Mouse (Mus musculus): ENCODE measurements at regions not wholly inside any gene's neighbourhood (a gene's known extent, or its start where the extent isn't known, plus 50 kb on each side); places are given as distances from the start of the nearest gene placed in this dataset.

GRCm38 (mm10) chr8:6813816-6814215 is 1708.7 kb upstream of the Slc10a2 start:
- 85% methylated on average over 3 of the region's 3 CpGs for WGBS
- H3K4me2 ChIP-seq (ENCODE audit: low read depth, low read length), result no peak overlapping the region
- no peaks in the 10 kb centered on the region for H3K9me3 ChIP-seq (ENCODE audit: control insufficient read depth, low read length)
- no peak overlapping the region for H3K9ac ChIP-seq (replicated peaks; ENCODE audit: low read depth, low read length)
- no peaks in the 10 kb centered on the region for H3K27me3 ChIP-seq (ENCODE audit: control insufficient read depth, insufficient read depth, low read length)
- no peak overlapping the region for H3K4me3 ChIP-seq (ENCODE audit: low read depth, low read length)
- no peak for ATAC-seq (ENCODE audit: low read depth)
- no peaks in the 10 kb centered on the region for H3K36me3 ChIP-seq (ENCODE audit: control insufficient read depth, insufficient read depth, low read length)
- no peaks in the 10 kb centered on the region for H3K4me1 ChIP-seq (ENCODE audit: control insufficient read depth, insufficient read depth, low read length)
- no peak overlapping the region for H3K27ac ChIP-seq (ENCODE audit: low read depth, low read length)

- no peaks in the 10 kb centered on the region for H3K27me3 ChIP-seq (ENCODE audit: control insufficient read depth, insufficient read depth, low read length)
- ATAC-seq (ENCODE audit: low read depth), result no peak
- no peak overlapping the region for H3K4me3 ChIP-seq (ENCODE audit: low read depth, low read length)
- H3K9me3 ChIP-seq (ENCODE audit: control insufficient read depth, low read length), result no peaks in the 10 kb centered on the region
- no peak overlapping the region for H3K9ac ChIP-seq (replicated peaks; ENCODE audit: low read depth, low read length)
- no peaks in the 10 kb centered on the region for H3K36me3 ChIP-seq (ENCODE audit: control insufficient read depth, insufficient read depth, low read length)
- no peak overlapping the region for H3K4me2 ChIP-seq (ENCODE audit: low read depth, low read length)
- no peaks in the 10 kb centered on the region for H3K4me1 ChIP-seq (ENCODE audit: control insufficient read depth, insufficient read depth, low read length)
- WGBS, result 53% methylated on average over 2 of the region's 2 CpGs
- no peak overlapping the region for H3K27ac ChIP-seq (ENCODE audit: low read depth, low read length)
Measured at GRCm38 (mm10) chr8:6807116-6807515, 1702.0 kb upstream of the Slc10a2 start.

GRCm38 (mm10) chr8:6803199-6803598 is 1698.0 kb upstream of the Slc10a2 start:
- Histone ChIP-seq H3K27me3 (ENCODE audit: control insufficient read depth, insufficient read depth, low read length) (no peaks in the 10 kb centered on the region), H3K4me2 (ENCODE audit: low read depth, low read length) (no peak overlapping the region), H3K4me1 (ENCODE audit: control insufficient read depth, insufficient read depth, low read length) (no peaks in the 10 kb centered on the region), H3K9ac (replicated peaks; ENCODE audit: low read depth, low read length) (no peak overlapping the region), H3K27ac (ENCODE audit: low read depth, low read length) (no peak overlapping the region), H3K4me3 (ENCODE audit: low read depth, low read length) (no peak overlapping the region), H3K9me3 (ENCODE audit: control insufficient read depth, low read length) (no peaks in the 10 kb centered on the region), H3K36me3 (ENCODE audit: control insufficient read depth, insufficient read depth, low read length) (no peaks in the 10 kb centered on the region)
- WGBS, result 71% methylated on average over 1 of the region's 1 CpGs
- ATAC-seq (ENCODE audit: low read depth), result no peak

GRCm38 (mm10) chr8:6801076-6801475 is 1695.9 kb upstream of the Slc10a2 start:
- H3K27ac ChIP-seq (ENCODE audit: low read depth, low read length), result no peak overlapping the region
- H3K4me2 ChIP-seq (ENCODE audit: low read depth, low read length), result no peak overlapping the region
- ATAC-seq (ENCODE audit: low read depth), result no peak
- H3K4me1 ChIP-seq (ENCODE audit: control insufficient read depth, insufficient read depth, low read length), result no peaks in the 10 kb centered on the region
- no peaks in the 10 kb centered on the region for H3K27me3 ChIP-seq (ENCODE audit: control insufficient read depth, insufficient read depth, low read length)
- H3K36me3 ChIP-seq (ENCODE audit: control insufficient read depth, insufficient read depth, low read length), result no peaks in the 10 kb centered on the region
- no peaks in the 10 kb centered on the region for H3K9me3 ChIP-seq (ENCODE audit: control insufficient read depth, low read length)
- H3K9ac ChIP-seq (replicated peaks; ENCODE audit: low read depth, low read length), result no peak overlapping the region
- H3K4me3 ChIP-seq (ENCODE audit: low read depth, low read length), result no peak overlapping the region

- no peak for ATAC-seq (ENCODE audit: low read depth)
- no peaks in the 10 kb centered on the region for H3K27me3 ChIP-seq (ENCODE audit: control insufficient read depth, insufficient read depth, low read length)
- H3K9me3 ChIP-seq (ENCODE audit: control insufficient read depth, low read length), result no peaks in the 10 kb centered on the region
- H3K9ac ChIP-seq (replicated peaks; ENCODE audit: low read depth, low read length), result no peak overlapping the region
- WGBS, result 80% methylated on average over 1 of the region's 1 CpGs
- H3K4me2 ChIP-seq (ENCODE audit: low read depth, low read length), result no peak overlapping the region
- no peak overlapping the region for H3K27ac ChIP-seq (ENCODE audit: low read depth, low read length)
- no peaks in the 10 kb centered on the region for H3K36me3 ChIP-seq (ENCODE audit: control insufficient read depth, insufficient read depth, low read length)
- H3K4me3 ChIP-seq (ENCODE audit: low read depth, low read length), result no peak overlapping the region
- H3K4me1 ChIP-seq (ENCODE audit: control insufficient read depth, insufficient read depth, low read length), result no peaks in the 10 kb centered on the region
Measured at GRCm38 (mm10) chr8:6789096-6789495, 1683.9 kb upstream of the Slc10a2 start.

GRCm38 (mm10) chr8:6780983-6781382 is 1675.8 kb upstream of the Slc10a2 start:
- no peak overlapping the region for H3K4me3 ChIP-seq (ENCODE audit: low read depth, low read length)
- H3K9me3 ChIP-seq (ENCODE audit: control insufficient read depth, low read length), result no peaks in the 10 kb centered on the region
- no peaks in the 10 kb centered on the region for H3K27me3 ChIP-seq (ENCODE audit: control insufficient read depth, insufficient read depth, low read length)
- H3K36me3 ChIP-seq (ENCODE audit: control insufficient read depth, insufficient read depth, low read length), result no peaks in the 10 kb centered on the region
- no peak overlapping the region for H3K27ac ChIP-seq (ENCODE audit: low read depth, low read length)
- no peak for ATAC-seq (ENCODE audit: low read depth)
- no peak overlapping the region for H3K9ac ChIP-seq (replicated peaks; ENCODE audit: low read depth, low read length)
- no peak overlapping the region for H3K4me2 ChIP-seq (ENCODE audit: low read depth, low read length)
- H3K4me1 ChIP-seq (ENCODE audit: control insufficient read depth, insufficient read depth, low read length), result no peaks in the 10 kb centered on the region

GRCm38 (mm10) chr8:6775103-6775502 is 1670.0 kb upstream of the Slc10a2 start:
- H3K27ac ChIP-seq (ENCODE audit: low read depth, low read length), result no peak overlapping the region
- H3K4me3 ChIP-seq (ENCODE audit: low read depth, low read length), result no peak overlapping the region
- H3K4me1 ChIP-seq (ENCODE audit: control insufficient read depth, insufficient read depth, low read length), result no peaks in the 10 kb centered on the region
- WGBS, result 90% methylated on average over 3 of the region's 3 CpGs
- no peak overlapping the region for H3K4me2 ChIP-seq (ENCODE audit: low read depth, low read length)
- H3K9ac ChIP-seq (replicated peaks; ENCODE audit: low read depth, low read length), result no peak overlapping the region
- H3K36me3 ChIP-seq (ENCODE audit: control insufficient read depth, insufficient read depth, low read length), result no peaks in the 10 kb centered on the region
- ATAC-seq (ENCODE audit: low read depth), result no peak
- no peaks in the 10 kb centered on the region for H3K9me3 ChIP-seq (ENCODE audit: control insufficient read depth, low read length)
- no peaks in the 10 kb centered on the region for H3K27me3 ChIP-seq (ENCODE audit: control insufficient read depth, insufficient read depth, low read length)

GRCm38 (mm10) chr8:6729571-6729970 is 1624.4 kb upstream of the Slc10a2 start:
- no peak overlapping the region for H3K27ac ChIP-seq (ENCODE audit: low read depth, low read length)
- no peak for ATAC-seq (ENCODE audit: low read depth)

GRCm38 (mm10) chr8:6708886-6709449 is 1603.8 kb upstream of the Slc10a2 start:
- Histone ChIP-seq H3K9me3 (ENCODE audit: control insufficient read depth, low read length) (no peaks in the 10 kb centered on the region), H3K9ac (replicated peaks; ENCODE audit: low read depth, low read length) (no peak overlapping the region), H3K36me3 (ENCODE audit: control insufficient read depth, insufficient read depth, low read length) (no peaks in the 10 kb centered on the region), H3K4me3 (ENCODE audit: low read depth, low read length) (no peak overlapping the region), H3K27ac (ENCODE audit: low read depth, low read length) (no peak overlapping the region), H3K4me2 (ENCODE audit: low read depth, low read length) (no peak overlapping the region), H3K27me3 (ENCODE audit: control insufficient read depth, insufficient read depth, low read length) (no peaks in the 10 kb centered on the region), H3K4me1 (ENCODE audit: control insufficient read depth, insufficient read depth, low read length) (no peaks in the 10 kb centered on the region)
- 50% methylated on average over 3 of the region's 3 CpGs for WGBS
- ATAC-seq (ENCODE audit: low read depth), result no peak

More at GRCm38 (mm10) chr8:6729571-6729970, 1624.4 kb upstream of the Slc10a2 start:
- Histone ChIP-seq H3K4me2 (ENCODE audit: low read depth, low read length) (no peak overlapping the region), H3K9ac (replicated peaks; ENCODE audit: low read depth, low read length) (no peak overlapping the region), H3K4me3 (ENCODE audit: low read depth, low read length) (no peak overlapping the region), H3K27me3 (ENCODE audit: control insufficient read depth, insufficient read depth, low read length) (no peaks in the 10 kb centered on the region), H3K9me3 (ENCODE audit: control insufficient read depth, low read length) (no peaks in the 10 kb centered on the region), H3K4me1 (ENCODE audit: control insufficient read depth, insufficient read depth, low read length) (no peaks in the 10 kb centered on the region), H3K36me3 (ENCODE audit: control insufficient read depth, insufficient read depth, low read length) (no peaks in the 10 kb centered on the region)
- 12% methylated on average over 3 of the region's 3 CpGs for WGBS

GRCm38 (mm10) chr8:6688595-6688994 is 1583.4 kb upstream of the Slc10a2 start:
- no peak overlapping the region for H3K9ac ChIP-seq (replicated peaks; ENCODE audit: low read depth, low read length)
- H3K27ac ChIP-seq (ENCODE audit: low read depth, low read length), result no peak overlapping the region
- no peaks in the 10 kb centered on the region for H3K36me3 ChIP-seq (ENCODE audit: control insufficient read depth, insufficient read depth, low read length)
- H3K9me3 ChIP-seq (ENCODE audit: control insufficient read depth, low read length), result no peaks in the 10 kb centered on the region
- no peak for ATAC-seq (ENCODE audit: low read depth)
- WGBS, result 88% methylated on average over 4 of the region's 4 CpGs
- H3K4me1 ChIP-seq (ENCODE audit: control insufficient read depth, insufficient read depth, low read length), result no peaks in the 10 kb centered on the region
- H3K4me3 ChIP-seq (ENCODE audit: low read depth, low read length), result no peak overlapping the region
- no peak overlapping the region for H3K4me2 ChIP-seq (ENCODE audit: low read depth, low read length)
- H3K27me3 ChIP-seq (ENCODE audit: control insufficient read depth, insufficient read depth, low read length), result no peaks in the 10 kb centered on the region
